Mouse (Mus musculus): ENCODE results near the gene Zdhhc24. TPM values are rescaled to one million over a fixed set of nuclear protein-coding genes. Genes with fewer than 3 reads are reported as not detected.
"Not testable (repeated sequence)": the region's sequence is repeated elsewhere in the genome, so short reads cannot be mapped to it uniquely, and the experiment has no call there.

The Zdhhc24 gene
- polyA plus RNA-seq, 1 experiment from 2014 or later: 10.9 TPM

DNA sequence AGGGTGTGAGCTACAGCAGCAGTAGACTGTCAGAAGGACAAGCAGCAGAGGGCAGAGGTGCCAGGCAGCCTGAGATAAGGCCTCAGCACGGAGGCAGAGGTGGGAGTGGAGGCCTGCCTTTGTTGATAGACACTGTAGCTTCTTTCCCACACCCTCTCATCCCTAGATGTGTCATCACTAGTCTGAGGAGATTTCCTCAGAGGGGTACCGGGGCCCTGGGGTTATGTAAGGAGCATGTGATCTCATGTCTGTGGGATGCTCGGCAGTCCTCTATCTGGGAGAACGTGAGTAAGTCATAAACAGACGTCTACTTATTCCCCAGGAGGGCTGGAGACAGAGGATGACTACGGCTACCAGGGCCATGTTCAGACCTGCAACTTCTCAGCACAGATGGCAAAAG lies 19.4 kb upstream of the Zdhhc24 start:
- Histone ChIP-seq H3K9me3 (ENCODE audit: control insufficient read depth, low read length) (no peaks in the 10 kb centered on the region), H3K27ac (ENCODE audit: low read depth) (no peak overlapping the region), H3K4me2 (ENCODE audit: low read length) (no peak overlapping the region), H3K4me3 (ENCODE audit: low read depth, low read length) (no peak overlapping the region), H3K36me3 (ENCODE audit: control insufficient read depth, insufficient read depth, low read length) (no peaks in the 10 kb centered on the region), H3K9ac (ENCODE audit: low read length) (no peak overlapping the region), H3K4me1 (replicated peaks; ENCODE audit: control insufficient read depth, insufficient read depth, low read length) (peaks cover 7% of the 10 kb centered on the region), H3K27me3 (replicated peaks; ENCODE audit: control insufficient read depth, insufficient read depth, low read length) (no peaks in the 10 kb centered on the region)
- 68% methylated on average over 6 of the region's 6 CpGs for WGBS
- no peak for DNase-seq (ENCODE audit: low spot score)
- no peak for ATAC-seq (replicated peaks; ENCODE audit: low FRiP score, low TSS enrichment, low read depth)

DNA sequence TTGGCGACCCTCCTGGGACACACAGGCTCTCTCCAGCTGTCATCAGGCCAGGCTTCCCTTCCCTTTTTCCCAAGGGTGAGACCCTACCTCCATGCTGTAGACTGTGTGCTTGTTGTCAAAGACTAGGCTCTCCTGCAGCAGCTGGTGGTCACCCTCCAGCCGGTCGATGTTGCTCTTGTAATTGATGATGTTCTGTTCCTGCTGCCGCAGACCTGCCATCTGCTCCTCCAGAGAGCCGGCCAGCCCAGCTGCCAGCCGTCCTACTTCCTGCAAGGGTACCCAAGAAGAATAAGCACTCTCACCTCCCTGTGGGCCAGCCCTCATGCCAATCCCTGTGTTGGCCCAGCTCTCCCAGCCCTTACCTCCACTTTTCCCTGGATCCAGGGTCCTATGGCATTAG lies 15.4 kb upstream of the Zdhhc24 start:
- H3K27me3 ChIP-seq (replicated peaks; ENCODE audit: control insufficient read depth, insufficient read depth, low read length): peaks cover 4% of the 10 kb centered on the region; the same call in 1 of the 2 replicates
- no peak for ATAC-seq (replicated peaks; ENCODE audit: low FRiP score, low TSS enrichment, low read depth)
- no peaks in the 10 kb centered on the region for H3K4me1 ChIP-seq (replicated peaks; ENCODE audit: control insufficient read depth, insufficient read depth, low read length)
- H3K9ac ChIP-seq (ENCODE audit: low read length): no peak overlapping the region
- H3K4me2 ChIP-seq (ENCODE audit: low read length): no peak overlapping the region
- no peaks in the 10 kb centered on the region for H3K36me3 ChIP-seq (ENCODE audit: control insufficient read depth, insufficient read depth, low read length)
- no peak overlapping the region for H3K27ac ChIP-seq (ENCODE audit: low read depth)
- no peak for DNase-seq (ENCODE audit: low spot score)
- no peak overlapping the region for H3K4me3 ChIP-seq (ENCODE audit: low read depth, low read length)
- H3K9me3 ChIP-seq (ENCODE audit: control insufficient read depth, low read length): no peaks in the 10 kb centered on the region
- 64% methylated on average over 6 of the region's 6 CpGs for WGBS

DNA sequence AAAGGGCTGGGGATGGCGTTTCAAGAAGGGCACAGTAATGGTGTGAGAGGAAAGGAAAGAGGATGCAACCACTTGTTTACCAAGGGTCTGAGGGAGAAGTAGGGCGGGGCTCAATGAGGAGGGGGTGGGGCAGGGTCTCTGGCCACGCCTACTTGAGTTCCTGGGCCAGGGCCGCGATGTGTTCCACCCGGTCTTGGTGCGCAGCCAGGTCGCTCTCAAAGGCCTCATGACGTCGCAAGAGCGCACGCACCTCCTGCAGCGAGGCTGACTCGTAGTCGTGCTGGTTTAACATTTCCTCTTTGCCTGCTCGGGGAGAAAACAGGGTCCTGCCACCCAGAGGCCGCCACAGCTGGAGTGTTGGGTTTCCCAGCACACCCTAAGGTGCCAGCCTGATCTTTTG lies 13.3 kb upstream of the Zdhhc24 start:
- Histone ChIP-seq H3K4me3 (ENCODE audit: low read depth, low read length) (no peak overlapping the region), H3K27me3 (replicated peaks; ENCODE audit: control insufficient read depth, insufficient read depth, low read length) (peaks cover 4% of the 10 kb centered on the region; the same call in 1 of the 2 replicates), H3K4me1 (replicated peaks; ENCODE audit: control insufficient read depth, insufficient read depth, low read length) (no peaks in the 10 kb centered on the region), H3K9me3 (ENCODE audit: control insufficient read depth, low read length) (no peaks in the 10 kb centered on the region), H3K27ac (ENCODE audit: low read depth) (no peak overlapping the region), H3K36me3 (ENCODE audit: control insufficient read depth, insufficient read depth, low read length) (no peaks in the 10 kb centered on the region), H3K9ac (ENCODE audit: low read length) (no peak overlapping the region), H3K4me2 (ENCODE audit: low read length) (peak overlapping the region; percentile 16)
- ATAC-seq (replicated peaks; ENCODE audit: low FRiP score, low TSS enrichment, low read depth): no peak
- WGBS: 3% methylated on average over 17 of the region's 17 CpGs
- no peak for DNase-seq (ENCODE audit: low spot score)

DNA sequence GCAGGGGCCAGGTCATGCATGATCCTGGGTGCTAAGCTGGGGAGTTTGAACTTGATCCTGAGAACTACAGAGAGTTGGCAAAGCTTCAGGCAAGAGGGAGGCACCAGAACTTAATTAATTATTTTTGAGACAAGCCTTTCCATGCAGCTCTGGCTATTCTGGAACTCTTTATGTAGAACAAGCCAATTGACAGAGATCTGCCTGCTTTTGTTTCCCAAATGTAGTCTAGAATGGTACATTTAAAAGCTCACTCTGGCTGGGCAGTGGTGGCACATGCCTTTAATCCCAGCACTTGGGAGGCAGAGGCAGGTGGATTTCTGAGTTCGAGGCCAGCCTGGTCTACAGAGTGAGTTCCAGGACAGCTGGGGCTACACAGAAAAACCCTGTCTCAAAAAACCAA lies 3.9 kb upstream of the Zdhhc24 start:
- WGBS: 86% methylated on average over 1 of the region's 1 CpGs
- not testable (repeated sequence) for H3K9me3 ChIP-seq (ENCODE audit: control insufficient read depth, low read length); H3K27ac ChIP-seq (ENCODE audit: low read depth); H3K4me2 ChIP-seq (ENCODE audit: low read length); H3K4me3 ChIP-seq (ENCODE audit: low read depth, low read length); H3K36me3 ChIP-seq (ENCODE audit: control insufficient read depth, insufficient read depth, low read length); H3K9ac ChIP-seq (ENCODE audit: low read length); H3K27me3 ChIP-seq (replicated peaks; ENCODE audit: control insufficient read depth, insufficient read depth, low read length); ATAC-seq (replicated peaks; ENCODE audit: low FRiP score, low TSS enrichment, low read depth); DNase-seq (ENCODE audit: low spot score)
- H3K4me1 ChIP-seq (replicated peaks; ENCODE audit: control insufficient read depth, insufficient read depth, low read length): peaks cover 15% of the 10 kb centered on the region

DNA sequence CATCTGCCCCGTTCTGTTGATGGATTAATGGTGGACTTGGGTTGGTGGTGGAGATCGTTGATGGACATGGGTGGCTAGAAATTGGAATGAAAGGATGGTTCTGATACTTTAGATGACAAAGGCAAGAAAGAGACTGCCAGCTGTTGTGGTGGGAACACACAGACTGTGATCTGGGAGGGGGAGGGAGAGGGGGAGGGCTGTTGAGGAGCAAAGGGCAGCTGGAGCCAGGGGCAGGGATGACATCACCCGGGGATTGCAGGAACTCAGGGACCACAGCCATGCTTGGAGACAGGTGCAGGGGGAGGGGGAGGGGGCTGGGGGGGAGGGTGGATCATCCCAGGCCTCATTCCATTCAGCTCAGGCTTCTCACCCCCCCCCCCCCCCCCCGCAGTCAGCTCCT lies 2.2 kb upstream of the Zdhhc24 start:
- no peaks in the 10 kb centered on the region for H3K27me3 ChIP-seq (replicated peaks; ENCODE audit: control insufficient read depth, insufficient read depth, low read length)
- no peaks in the 10 kb centered on the region for H3K36me3 ChIP-seq (ENCODE audit: control insufficient read depth, insufficient read depth, low read length)
- DNase-seq (ENCODE audit: low spot score): no peak
- no peak overlapping the region for H3K9ac ChIP-seq (ENCODE audit: low read length)
- H3K9me3 ChIP-seq (ENCODE audit: control insufficient read depth, low read length): no peaks in the 10 kb centered on the region
- no peak for ATAC-seq (replicated peaks; ENCODE audit: low FRiP score, low TSS enrichment, low read depth)
- no peak overlapping the region for H3K27ac ChIP-seq (ENCODE audit: low read depth)
- H3K4me1 ChIP-seq (replicated peaks; ENCODE audit: control insufficient read depth, insufficient read depth, low read length): peaks cover 15% of the 10 kb centered on the region
- H3K4me2 ChIP-seq (ENCODE audit: low read length): no peak overlapping the region
- H3K4me3 ChIP-seq (ENCODE audit: low read depth, low read length): no peak overlapping the region
- WGBS: 66% methylated on average over 3 of the region's 4 CpGs

DNA sequence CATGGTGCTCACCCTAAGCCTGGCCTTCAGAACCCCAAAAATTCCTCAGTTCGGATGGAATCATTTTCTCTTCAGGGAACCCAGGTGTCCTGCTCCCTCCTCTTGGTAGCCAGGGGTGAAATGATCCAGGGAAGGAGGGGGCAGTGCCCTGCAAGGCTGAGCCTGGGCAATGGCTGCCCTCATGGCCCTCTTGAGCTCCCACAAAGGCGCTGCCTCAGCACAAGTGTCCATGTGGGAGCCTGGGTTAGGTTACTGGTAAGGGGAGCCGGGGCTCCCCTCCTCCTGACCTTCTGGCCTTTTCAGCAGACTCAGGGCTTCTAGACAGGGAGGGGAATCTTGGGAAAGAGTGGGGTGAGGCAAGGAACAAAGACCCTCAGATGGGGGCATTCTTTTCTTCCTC lies 1.7 kb upstream of the Zdhhc24 start:
- H3K4me1 ChIP-seq (replicated peaks; ENCODE audit: control insufficient read depth, insufficient read depth, low read length): peaks cover 15% of the 10 kb centered on the region
- H3K9me3 ChIP-seq (ENCODE audit: control insufficient read depth, low read length): no peaks in the 10 kb centered on the region
- no peak overlapping the region for H3K9ac ChIP-seq (ENCODE audit: low read length)
- no peaks in the 10 kb centered on the region for H3K36me3 ChIP-seq (ENCODE audit: control insufficient read depth, insufficient read depth, low read length)
- H3K4me3 ChIP-seq (ENCODE audit: low read depth, low read length): no peak overlapping the region
- no peaks in the 10 kb centered on the region for H3K27me3 ChIP-seq (replicated peaks; ENCODE audit: control insufficient read depth, insufficient read depth, low read length)
- DNase-seq (ENCODE audit: low spot score) (no peak), ATAC-seq (replicated peaks; ENCODE audit: low FRiP score, low TSS enrichment, low read depth) (no peak)
- WGBS: 79% methylated on average over 3 of the region's 3 CpGs
- H3K4me2 ChIP-seq (ENCODE audit: low read length): no peak overlapping the region
- H3K27ac ChIP-seq (ENCODE audit: low read depth): no peak overlapping the region

DNA sequence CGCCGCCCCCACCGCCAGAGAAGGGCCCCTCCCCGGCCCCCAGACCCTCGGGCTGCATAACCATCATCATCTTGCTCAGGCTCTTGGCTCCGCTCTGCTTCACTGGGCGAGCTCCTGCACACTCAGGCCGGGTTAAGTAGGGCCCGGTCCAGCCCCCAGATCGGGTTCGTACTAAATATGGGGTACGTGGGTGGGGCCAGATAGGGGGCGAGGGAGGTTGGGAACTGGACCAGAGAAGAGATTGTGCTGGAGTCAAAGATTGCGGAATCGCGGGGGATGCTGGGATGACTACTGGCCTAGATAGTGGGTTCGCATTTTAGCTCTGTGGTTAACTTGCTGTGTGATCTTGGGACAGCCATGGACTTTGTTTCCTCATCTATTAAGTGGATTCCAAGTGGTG lies 683 bp upstream of the Zdhhc24 start, which contains the start of gene Actn3:
TSS of gene Actn3 (minus strand) at position 125 of the 400 bp plus-strand sequence.
- Histone ChIP-seq H3K4me2 (ENCODE audit: low read length) (peak within 1 kb of the TSS; percentile 83), H3K9me3 (ENCODE audit: control insufficient read depth, low read length) (no peaks in the 10 kb centered on the region), H3K27me3 (replicated peaks; ENCODE audit: control insufficient read depth, insufficient read depth, low read length) (no peaks in the 10 kb centered on the region), H3K4me1 (replicated peaks; ENCODE audit: control insufficient read depth, insufficient read depth, low read length) (peaks cover 15% of the 10 kb centered on the region), H3K36me3 (ENCODE audit: control insufficient read depth, insufficient read depth, low read length) (no peaks in the 10 kb centered on the region), H3K27ac (ENCODE audit: low read depth) (0 out of 2 replicates have a peak within 1 kb of the TSS, but pooled peaks have one; percentile 16), H3K4me3 (ENCODE audit: low read depth, low read length) (peak within 1 kb of the TSS; percentile 65), H3K9ac (ENCODE audit: low read length) (peak within 1 kb of the TSS; percentile 71)
- peak; percentile 62 for DNase-seq (ENCODE audit: low spot score)
- ATAC-seq (replicated peaks; ENCODE audit: low FRiP score, low TSS enrichment, low read depth): 0 out of 2 replicates have a peak, but pooled peaks have one; percentile 6
- 2% methylated on average over 17 of the region's 17 CpGs for WGBS

DNA sequence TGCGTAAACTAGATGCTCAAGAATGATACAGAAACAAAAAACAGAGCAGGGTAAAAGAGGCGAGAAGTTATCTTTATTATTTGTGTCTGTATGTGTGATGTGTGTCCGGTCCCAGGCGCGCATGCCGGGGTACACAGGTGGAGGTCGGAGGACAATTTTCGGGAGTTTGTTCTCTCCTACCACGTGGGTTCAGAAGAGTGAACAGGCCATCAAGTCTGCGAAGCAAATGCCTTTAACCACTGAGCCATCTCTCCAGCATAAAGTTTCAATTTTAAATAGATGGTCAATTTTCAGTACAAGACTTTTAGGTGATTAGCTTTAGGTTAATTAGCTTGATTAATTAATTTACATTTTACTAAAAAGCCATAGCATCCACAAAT lies 846 bp downstream of the Zdhhc24 start:
- Histone ChIP-seq H3K4me1 (replicated peaks; ENCODE audit: control insufficient read depth, insufficient read depth, low read length) (peaks cover 15% of the 10 kb centered on the region), H3K4me2 (ENCODE audit: low read length) (peak overlapping the region; percentile 83), H3K27ac (ENCODE audit: low read depth) (no peak overlapping the region), H3K9me3 (ENCODE audit: control insufficient read depth, low read length) (no peaks in the 10 kb centered on the region), H3K36me3 (ENCODE audit: control insufficient read depth, insufficient read depth, low read length) (no peaks in the 10 kb centered on the region), H3K27me3 (replicated peaks; ENCODE audit: control insufficient read depth, insufficient read depth, low read length) (no peaks in the 10 kb centered on the region), H3K9ac (ENCODE audit: low read length) (peak overlapping the region; percentile 71), H3K4me3 (ENCODE audit: low read depth, low read length) (peak overlapping the region; percentile 65)
- ATAC-seq (replicated peaks; ENCODE audit: low FRiP score, low TSS enrichment, low read depth) (no peak), DNase-seq (ENCODE audit: low spot score) (no peak)
- 61% methylated on average over 10 of the region's 10 CpGs for WGBS

DNA sequence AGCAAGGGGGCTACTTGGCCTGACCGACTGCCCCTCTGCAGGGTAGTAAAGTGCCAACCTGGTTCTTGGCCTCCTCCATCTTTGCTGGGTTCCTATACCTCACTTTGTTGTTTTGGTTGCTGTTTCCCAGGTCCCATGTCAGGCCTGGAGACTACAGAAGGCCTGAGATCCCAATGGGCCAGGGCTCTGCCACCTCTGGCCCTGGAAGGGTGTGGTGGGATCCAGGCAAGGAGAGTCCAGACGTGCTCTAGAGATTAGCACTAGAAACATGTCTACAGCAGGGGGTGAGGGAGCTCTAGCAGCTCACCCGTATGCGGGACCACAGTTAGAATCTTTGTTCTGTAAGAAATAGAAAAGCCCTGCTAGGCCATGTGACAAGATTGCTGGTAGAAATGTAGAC lies 5.5 kb downstream of the Zdhhc24 start:
- Histone ChIP-seq H3K4me3 (ENCODE audit: low read depth, low read length) (no peak overlapping the region), H3K27ac (ENCODE audit: low read depth) (no peak overlapping the region), H3K27me3 (replicated peaks; ENCODE audit: control insufficient read depth, insufficient read depth, low read length) (no peaks in the 10 kb centered on the region), H3K4me1 (replicated peaks; ENCODE audit: control insufficient read depth, insufficient read depth, low read length) (peaks cover 5% of the 10 kb centered on the region; the same call in 1 of the 2 replicates), H3K4me2 (ENCODE audit: low read length) (no peak overlapping the region), H3K9me3 (ENCODE audit: control insufficient read depth, low read length) (no peaks in the 10 kb centered on the region), H3K36me3 (ENCODE audit: control insufficient read depth, insufficient read depth, low read length) (no peaks in the 10 kb centered on the region), H3K9ac (ENCODE audit: low read length) (no peak overlapping the region)
- 84% methylated on average over 4 of the region's 4 CpGs for WGBS
- no peak for DNase-seq (ENCODE audit: low spot score)
- no peak for ATAC-seq (replicated peaks; ENCODE audit: low FRiP score, low TSS enrichment, low read depth)
